Mouse (Mus musculus) limb, embryonic 13.5 days (tissue): ENCODE results near the gene Moxd1. TPM values are rescaled to one million over a fixed set of nuclear protein-coding genes. Genes with fewer than 3 reads are reported as not detected.

ENCODE experiments used
- ATAC-seq: fragments of 200-750 bp; cut with Nextera tagmentation; 2 replicates; pipeline ENCODE4 v1.8.0; 2017; ENCODE audit warnings: low read depth, moderate number of reproducible peaks, moderate TSS enrichment; ENCODE audit not compliant: low FRiP score
- H3K27ac ChIP-seq: fragments of 300-500 bp; sonication (generic); 2 replicates; pipeline ENCODE4 v1.5.1; 2015; ENCODE audit warnings: inconsistent platforms, mild to moderate bottlenecking, moderate library complexity
- H3K27me3 ChIP-seq: fragments of 300-500 bp; sonication (generic); 2 replicates; pipeline ENCODE4 v1.6.1; 2015; ENCODE audit warnings: mild to moderate bottlenecking, inconsistent platforms
- H3K36me3 ChIP-seq: fragments of 300-500 bp; sonication (generic); 2 replicates; pipeline ENCODE4 v1.6.1; 2015; ENCODE audit warnings: inconsistent platforms, mild to moderate bottlenecking, moderate library complexity
- H3K4me1 ChIP-seq: fragments of 300-500 bp; sonication (generic); 2 replicates; pipeline ENCODE4 v1.6.1; 2015; ENCODE audit warnings: inconsistent platforms
- H3K4me2 ChIP-seq: fragments of 300-500 bp; sonication (generic); replicated peaks from 2 replicates; pipeline ENCODE4 v1.6.1; 2015; ENCODE audit warnings: inconsistent platforms, mild to moderate bottlenecking, moderate library complexity
- H3K4me3 ChIP-seq: fragments of 300-500 bp; sonication (generic); 2 replicates; pipeline ENCODE4 v1.5.1; 2015; ENCODE audit warnings: moderate library complexity, mild to moderate bottlenecking, inconsistent platforms
- H3K9ac ChIP-seq: fragments of 300-500 bp; sonication (generic); 2 replicates; pipeline ENCODE4 v1.6.1; 2015; ENCODE audit warnings: mild to moderate bottlenecking, inconsistent platforms
- H3K9me3 ChIP-seq: fragments of 300-500 bp; sonication (generic); 2 replicates; pipeline ENCODE4 v1.6.1; 2016; ENCODE audit warnings: inconsistent platforms
- WGBS: fragments of 180-500 bp; shearing (Covaris S2); methylation state at CpG from one replicate; pipeline ENCODE4 v1.1.7; 2015; 5-methylcytosine and 5-hydroxymethylcytosine counted together
- polyA plus RNA-seq: library from polyadenylated mRNA; unstranded; fragments of >200 nt; fragmentation: Nextera tagmentation; extraction: Ambion mirVana; gene quantifications from 2 replicates; pipeline ENCODE4 v1.2.1, GENCODE M21; 2015

The Moxd1 gene
- polyA plus RNA-seq = 33.5 and 39.7 TPM in 2 replicates

- Histone ChIP-seq H3K27me3 (peaks cover 57% of the 10 kb centered on the region), H3K4me3 (peak within 1 kb of the TSS; percentile 62), H3K36me3 (no peaks in the 10 kb centered on the region), H3K9me3 (no peaks in the 10 kb centered on the region), H3K4me2 (peak within 1 kb of the TSS; percentile 93), H3K27ac (no peak within 1 kb of the TSS), H3K9ac (peak within 1 kb of the TSS; percentile 69), H3K4me1 (peaks cover 19% of the 10 kb centered on the region; the same call in 1 of the 2 replicates)
- ATAC-seq = peak; percentile 85
- 2% methylated on average over 56 of the region's 56 CpGs for WGBS
Observed at GRCm38 (mm10) chr10:24223449-24224143, at the start of gene Moxd1. Moxd1 (plus strand) TSS chr10:24223517.

GRCm38 (mm10) chr10:24190392-24190791 is 32.9 kb upstream of the Moxd1 start:
- Histone ChIP-seq H3K36me3 (peaks cover 25% of the 10 kb centered on the region), H3K4me2 (no peak overlapping the region), H3K9me3 (no peaks in the 10 kb centered on the region), H3K9ac (no peak overlapping the region), H3K27ac (no peak overlapping the region), H3K4me1 (no peaks in the 10 kb centered on the region), H3K27me3 (no peaks in the 10 kb centered on the region), H3K4me3 (no peak overlapping the region)
- ATAC-seq = no peak
- WGBS = 61% methylated on average over 7 of the region's 7 CpGs

DNA sequence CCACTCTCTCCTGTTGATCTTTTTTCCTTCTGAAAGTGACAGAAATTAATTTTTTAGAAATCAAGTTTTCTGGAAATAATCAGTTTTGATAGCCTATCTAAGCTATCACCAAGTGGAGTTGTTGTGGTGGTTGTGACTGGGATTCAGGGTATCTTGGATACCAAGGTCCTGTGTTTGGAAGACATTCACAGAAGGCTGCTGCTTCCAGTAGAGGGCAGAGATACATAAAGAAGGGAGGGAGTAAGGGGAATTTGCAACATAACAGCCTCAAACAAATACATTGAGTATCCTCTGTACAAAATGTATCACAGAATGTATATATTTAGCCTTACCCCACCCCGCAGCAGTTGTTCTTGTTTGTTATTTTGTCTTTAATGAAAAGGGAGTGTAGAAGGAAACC is 31.3 kb upstream of the Moxd1 start:
- H3K4me2 ChIP-seq = no peak overlapping the region
- peak overlapping the region; percentile 49; the same call in 1 of the 2 replicates for H3K27ac ChIP-seq
- no peaks in the 10 kb centered on the region for H3K4me1 ChIP-seq
- 0 out of 2 replicates have a peak, but pooled peaks cover 4% of the 10 kb centered on the region for H3K9me3 ChIP-seq
- no peak overlapping the region for H3K9ac ChIP-seq
- H3K4me3 ChIP-seq = no peak overlapping the region
- ATAC-seq = no peak
- H3K27me3 ChIP-seq = no peaks in the 10 kb centered on the region
- 56% methylated on average over 1 of the region's 1 CpGs for WGBS
- H3K36me3 ChIP-seq = peaks cover 10% of the 10 kb centered on the region

- Histone ChIP-seq H3K9ac (no peak overlapping the region), H3K27ac (no peak overlapping the region), H3K36me3 (no peaks in the 10 kb centered on the region), H3K4me1 (no peaks in the 10 kb centered on the region), H3K4me2 (no peak overlapping the region), H3K4me3 (no peak overlapping the region), H3K27me3 (no peaks in the 10 kb centered on the region), H3K9me3 (0 out of 2 replicates have a peak, but pooled peaks cover 4% of the 10 kb centered on the region)
- 86% methylated on average over 12 of the region's 12 CpGs for WGBS
- no peak for ATAC-seq
Observed at GRCm38 (mm10) chr10:24199303-24199702, 24.0 kb upstream of the Moxd1 start.

DNA sequence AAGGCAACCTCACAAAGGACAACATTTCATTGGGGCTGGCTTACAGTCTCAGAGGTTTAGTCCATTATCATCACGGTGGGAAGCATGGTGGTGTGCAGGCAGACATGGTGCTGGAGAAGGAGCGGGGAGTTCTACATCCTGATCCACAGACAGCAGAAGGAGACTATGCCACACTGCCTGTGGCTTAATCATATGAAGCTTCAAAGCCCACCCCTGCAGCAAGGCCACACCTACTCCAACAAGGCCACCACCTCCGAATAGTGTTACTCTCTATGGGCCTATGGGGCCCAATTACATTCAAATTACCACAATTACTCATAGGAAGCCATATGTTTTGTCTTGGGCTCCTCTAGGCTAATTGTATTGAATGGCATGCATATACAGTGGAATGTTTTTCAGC is 23.2 kb upstream of the Moxd1 start:
- Histone ChIP-seq H3K9ac (no peak overlapping the region), H3K4me1 (no peaks in the 10 kb centered on the region), H3K9me3 (0 out of 2 replicates have a peak, but pooled peaks cover 4% of the 10 kb centered on the region), H3K27ac (no peak overlapping the region), H3K4me3 (no peak overlapping the region), H3K36me3 (no peaks in the 10 kb centered on the region), H3K4me2 (no peak overlapping the region), H3K27me3 (no peaks in the 10 kb centered on the region)
- WGBS = 84% methylated on average over 3 of the region's 3 CpGs
- ATAC-seq = no peak

- no peak overlapping the region for H3K9ac ChIP-seq
- no peaks in the 10 kb centered on the region for H3K27me3 ChIP-seq
- H3K27ac ChIP-seq = no peak overlapping the region
- ATAC-seq = no peak
- no peak overlapping the region for H3K4me3 ChIP-seq
- H3K36me3 ChIP-seq = no peaks in the 10 kb centered on the region
- H3K9me3 ChIP-seq = no peaks in the 10 kb centered on the region
- 0 out of 2 replicates have a peak, but pooled peaks cover 4% of the 10 kb centered on the region for H3K4me1 ChIP-seq
- WGBS = 84% methylated on average over 6 of the region's 6 CpGs
- H3K4me2 ChIP-seq = no peak overlapping the region
Observed at GRCm38 (mm10) chr10:24210075-24210474, 13.2 kb upstream of the Moxd1 start.

DNA sequence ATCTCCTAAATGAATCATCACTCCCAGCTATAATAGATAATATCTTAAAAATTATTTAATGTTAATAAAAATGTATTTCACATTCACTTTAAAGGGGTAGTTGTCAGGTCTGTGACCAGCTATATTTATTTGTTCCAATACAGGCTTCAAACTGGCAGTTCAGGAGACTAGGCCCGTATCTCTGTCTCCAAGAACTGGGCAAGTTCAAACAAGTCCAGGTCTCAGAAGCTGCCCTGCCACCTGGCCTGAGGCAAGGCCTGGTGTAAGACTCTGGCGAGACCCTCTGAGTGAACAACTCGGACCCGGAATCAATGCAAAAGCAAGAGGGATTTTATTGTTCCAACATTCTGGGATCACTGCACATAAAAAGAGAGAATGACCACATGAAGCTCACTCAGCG is 10.0 kb upstream of the Moxd1 start:
- WGBS = 73% methylated on average over 5 of the region's 5 CpGs

GRCm38 (mm10) chr10:24217558-24218268 is 5.6 kb upstream of the Moxd1 start:
- Histone ChIP-seq H3K36me3 (no peaks in the 10 kb centered on the region), H3K27ac (no peak overlapping the region), H3K4me2 (no peak overlapping the region), H3K27me3 (peaks cover 18% of the 10 kb centered on the region), H3K4me1 (0 out of 2 replicates have a peak, but pooled peaks cover 4% of the 10 kb centered on the region), H3K4me3 (no peak overlapping the region), H3K9me3 (no peaks in the 10 kb centered on the region), H3K9ac (no peak overlapping the region)
- 65% methylated on average over 6 of the region's 6 CpGs for WGBS
- no peak for ATAC-seq

More for the DNA sequence above, 10.0 kb upstream of the Moxd1 start:
- no peak for ATAC-seq
- H3K9me3 ChIP-seq = no peaks in the 10 kb centered on the region
- H3K4me1 ChIP-seq = 0 out of 2 replicates have a peak, but pooled peaks cover 4% of the 10 kb centered on the region
- H3K4me2 ChIP-seq = no peak overlapping the region
- no peaks in the 10 kb centered on the region for H3K36me3 ChIP-seq
- H3K9ac ChIP-seq = no peak overlapping the region
- no peak overlapping the region for H3K27ac ChIP-seq
- H3K27me3 ChIP-seq = no peaks in the 10 kb centered on the region
- no peak overlapping the region for H3K4me3 ChIP-seq

GRCm38 (mm10) chr10:24220931-24221330 is 2.4 kb upstream of the Moxd1 start:
- Histone ChIP-seq H3K9me3 (no peaks in the 10 kb centered on the region), H3K36me3 (no peaks in the 10 kb centered on the region), H3K4me3 (no peak overlapping the region), H3K4me2 (no peak overlapping the region), H3K4me1 (peaks cover 19% of the 10 kb centered on the region; the same call in 1 of the 2 replicates), H3K27me3 (peaks cover 47% of the 10 kb centered on the region), H3K9ac (no peak overlapping the region), H3K27ac (no peak overlapping the region)
- ATAC-seq = no peak
- WGBS = 78% methylated on average over 5 of the region's 5 CpGs

GRCm38 (mm10) chr10:24222911-24223310 is 406 bp upstream of the Moxd1 start:
- Histone ChIP-seq H3K9ac (peak overlapping the region; percentile 69; the same call in 1 of the 2 replicates), H3K27ac (no peak overlapping the region), H3K4me1 (peaks cover 19% of the 10 kb centered on the region; the same call in 1 of the 2 replicates), H3K36me3 (no peaks in the 10 kb centered on the region), H3K4me2 (peak overlapping the region; percentile 93), H3K4me3 (peak overlapping the region; percentile 62), H3K27me3 (peaks cover 57% of the 10 kb centered on the region), H3K9me3 (no peaks in the 10 kb centered on the region)
- ATAC-seq = no peak
- WGBS = 23% methylated on average over 6 of the region's 6 CpGs

DNA sequence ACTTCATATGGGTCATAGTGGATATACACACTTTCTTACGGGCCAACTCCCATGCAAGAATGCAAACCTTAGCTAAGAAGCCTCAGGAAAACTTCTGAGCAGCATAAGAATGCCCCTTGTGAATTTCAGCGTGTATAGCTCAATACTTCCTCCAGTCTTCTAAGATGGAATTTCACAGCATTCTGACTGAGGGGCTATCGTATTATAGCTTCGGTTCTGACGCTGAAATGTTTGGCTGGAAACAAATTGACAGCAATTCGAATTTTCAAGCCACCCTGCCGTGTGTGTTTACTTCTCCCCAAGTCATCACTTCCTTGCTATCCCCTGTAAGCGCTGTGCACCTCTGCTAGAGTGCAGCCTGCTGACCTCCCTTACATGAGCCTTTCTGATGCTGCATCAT is 1.3 kb downstream of the Moxd1 start:
- Histone ChIP-seq H3K36me3 (no peaks in the 10 kb centered on the region), H3K4me2 (peak overlapping the region; percentile 93), H3K4me1 (peaks cover 19% of the 10 kb centered on the region; the same call in 1 of the 2 replicates), H3K9me3 (no peaks in the 10 kb centered on the region), H3K4me3 (peak overlapping the region; percentile 62), H3K9ac (no peak overlapping the region), H3K27me3 (peaks cover 57% of the 10 kb centered on the region), H3K27ac (no peak overlapping the region)
- 14% methylated on average over 8 of the region's 8 CpGs for WGBS
- no peak for ATAC-seq
